Mouse (Mus musculus) ovary, adult 18-20 months (tissue): Measurements from ENCODE around the gene Zmynd8.

Experiments used
- DNase-seq: peaks from one replicate; pipeline ENCODE4 v3.0.0; 2022; ENCODE audit warnings: low spot score, mixed read lengths

Gene Zmynd8

GRCm38 (mm10) chr2:165879403-165880178, 19.2 kb downstream of the Zmynd8 start:
- no peak for DNase-seq

DNA sequence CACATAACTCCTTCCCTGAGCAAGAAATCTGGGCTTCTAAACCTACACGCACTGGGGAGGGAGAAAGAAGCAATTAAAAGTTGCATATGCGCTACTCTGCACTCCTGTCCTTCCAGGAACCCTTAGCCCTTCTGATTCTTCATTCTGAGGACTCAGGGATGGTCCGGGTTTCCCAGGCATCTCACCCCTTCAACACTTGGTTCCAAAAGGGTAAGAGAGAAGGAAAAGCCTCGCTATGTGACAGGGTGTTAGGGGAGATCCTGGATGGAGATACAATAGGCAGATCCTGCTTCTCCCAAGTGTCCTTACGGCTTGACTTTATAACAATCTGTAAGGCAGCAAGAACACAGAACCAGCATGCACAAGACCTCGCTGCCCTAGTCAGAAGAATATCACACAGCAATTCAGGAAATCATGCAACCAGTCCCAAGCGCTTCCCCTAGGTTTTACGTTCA, 19.9 kb downstream of the Zmynd8 start:
- no peak for DNase-seq

DNA sequence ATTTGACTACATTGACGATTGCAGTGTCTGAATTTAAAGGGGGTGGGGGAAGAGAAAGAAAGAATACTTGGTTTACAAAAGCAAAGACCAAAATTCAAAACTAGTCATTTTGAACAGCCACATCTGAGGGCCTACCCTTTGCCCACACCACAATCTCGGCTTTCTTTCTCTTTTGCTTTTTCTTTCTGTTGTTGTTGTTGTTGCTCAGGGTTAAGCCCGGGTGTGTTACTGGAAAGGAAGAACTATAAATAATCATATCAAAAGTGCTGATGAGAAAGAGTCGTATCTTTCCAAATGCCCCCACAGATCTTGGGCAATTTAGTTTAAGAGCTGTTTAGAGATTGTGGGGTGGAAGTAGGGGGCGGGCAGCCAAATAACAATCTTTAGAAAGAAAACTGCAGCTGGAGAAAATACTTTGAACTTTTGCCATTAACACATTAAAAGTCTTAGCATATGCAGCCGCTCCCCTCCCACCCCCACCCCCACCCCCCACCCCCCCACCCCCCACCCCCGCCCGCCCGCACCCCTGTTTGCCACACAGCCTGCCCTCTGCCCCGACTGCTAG, 20.7 kb downstream of the Zmynd8 start:
- no peak for DNase-seq

- DNase-seq: no peak
Observed at GRCm38 (mm10) chr2:165877180-165877579, 21.6 kb downstream of the Zmynd8 start.

- no peak for DNase-seq
Observed at GRCm38 (mm10) chr2:165876201-165876918, 22.5 kb downstream of the Zmynd8 start.

GRCm38 (mm10) chr2:165875406-165875955, 23.3 kb downstream of the Zmynd8 start:
- no peak for DNase-seq

DNA sequence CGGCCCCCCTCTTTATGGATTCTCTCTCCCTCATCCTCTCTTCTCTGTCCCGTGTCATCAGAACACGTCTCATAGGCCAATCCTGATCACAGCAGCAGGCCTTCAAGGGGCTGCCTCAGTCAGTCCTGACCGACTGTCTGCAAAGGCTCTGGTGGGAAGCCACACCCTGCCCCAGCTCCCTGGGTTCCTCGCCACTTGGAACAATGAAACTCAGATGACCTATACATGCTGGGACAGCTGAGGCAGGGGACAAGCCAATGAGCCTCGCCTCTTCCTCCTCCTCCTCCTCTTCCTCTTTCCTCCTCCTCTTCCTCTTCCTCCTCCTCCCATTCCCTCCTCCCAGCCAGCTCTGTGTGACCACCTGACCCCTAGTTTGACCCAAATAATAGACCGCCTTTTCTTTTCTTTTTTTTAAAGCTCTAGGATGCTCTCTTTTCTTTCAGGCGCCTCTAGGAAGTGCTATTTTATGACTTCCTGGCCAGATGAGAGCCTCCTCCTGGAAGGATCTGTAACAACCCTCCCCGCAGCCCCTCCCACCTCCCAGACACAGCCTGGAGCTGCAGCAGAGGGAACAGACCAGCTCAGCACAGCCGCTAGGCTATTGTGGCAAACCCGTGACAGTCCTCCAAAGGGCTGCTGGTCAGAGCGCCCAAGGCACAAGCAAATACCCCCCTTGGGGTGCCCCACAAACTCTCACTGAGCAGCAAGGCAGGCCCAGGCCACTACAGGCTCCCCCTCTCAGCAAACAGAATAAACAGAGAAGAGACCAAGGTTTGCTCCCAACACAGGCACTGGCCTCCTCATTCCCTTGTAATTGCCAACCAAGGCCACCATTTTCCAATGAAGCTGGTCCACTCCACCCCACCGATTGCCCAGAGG, 24.1 kb downstream of the Zmynd8 start:
- DNase-seq: peak; percentile 64

GRCm38 (mm10) chr2:165873777-165874176, 25.0 kb downstream of the Zmynd8 start:
- DNase-seq: no peak

DNA sequence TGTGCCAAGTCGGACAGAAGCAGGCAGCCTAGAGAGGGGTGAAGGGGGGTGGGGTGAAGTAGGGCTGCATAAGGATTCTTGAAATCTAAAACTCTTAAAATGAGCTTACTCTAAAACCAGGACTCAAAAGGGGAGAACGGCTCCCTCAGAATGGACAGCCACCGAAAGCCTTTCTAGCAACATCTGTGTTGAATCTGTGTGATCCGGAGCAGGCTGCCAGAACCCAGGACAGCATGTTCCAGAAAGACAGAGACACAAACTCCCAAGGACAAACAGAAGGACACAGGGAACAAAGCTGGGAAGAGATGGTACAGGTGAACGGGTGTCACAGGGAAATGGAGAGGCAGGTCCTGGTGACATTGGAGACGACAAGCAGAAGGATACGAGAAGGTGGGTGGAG, 25.6 kb downstream of the Zmynd8 start:
- DNase-seq: no peak

DNA sequence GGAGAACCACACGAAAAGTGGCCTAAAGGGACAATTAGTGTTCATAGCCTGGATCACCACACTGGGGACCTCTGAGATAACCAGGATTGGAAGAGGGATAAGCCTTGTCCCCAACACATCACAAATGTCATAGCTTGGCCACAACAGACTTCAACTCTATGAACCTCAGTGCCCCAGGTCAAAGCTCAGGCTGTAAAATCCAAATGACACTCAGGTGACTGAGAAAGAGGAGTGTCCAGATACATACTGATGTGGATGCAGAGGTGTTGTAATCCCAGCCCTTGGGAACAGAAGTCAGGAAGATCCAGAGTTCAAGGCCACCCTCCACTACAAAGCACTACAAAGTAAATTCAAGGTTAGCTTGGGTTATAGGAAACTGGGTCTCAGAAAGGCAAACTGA, 29.6 kb downstream of the Zmynd8 start:
- no peak for DNase-seq

DNA sequence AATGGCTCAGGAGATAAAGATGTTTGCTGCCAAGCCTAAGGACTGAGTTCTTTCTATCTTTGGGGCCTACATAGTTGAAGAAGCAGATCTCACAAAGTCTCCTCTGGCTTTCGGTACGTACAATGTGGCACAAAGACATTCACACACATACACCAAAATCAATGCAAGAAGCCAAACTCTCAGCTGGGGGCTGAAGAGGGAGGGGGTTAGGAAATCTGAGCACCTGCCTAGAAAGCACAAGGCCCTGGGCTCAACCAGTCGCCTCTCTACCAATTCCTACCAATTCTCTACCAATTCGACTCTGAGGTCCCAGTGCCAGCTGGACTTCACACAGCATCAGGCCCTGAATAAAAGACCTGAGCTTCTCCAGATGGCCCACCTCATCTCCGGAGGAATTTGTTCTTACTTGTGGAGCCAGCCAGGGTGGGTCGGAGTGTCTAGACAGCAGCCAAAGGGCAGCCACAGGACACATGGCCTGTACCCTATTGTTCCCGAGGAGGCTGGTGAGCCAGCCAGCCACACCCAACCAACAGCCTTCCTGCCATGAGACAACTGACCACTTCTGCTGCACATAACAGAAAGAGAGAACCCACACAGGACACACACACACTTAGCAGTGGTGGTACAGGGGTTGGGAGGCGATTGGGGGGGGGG, 30.2 kb downstream of the Zmynd8 start:
- no peak for DNase-seq

GRCm38 (mm10) chr2:165867549-165867948, 31.3 kb downstream of the Zmynd8 start:
- no peak for DNase-seq

- DNase-seq: no peak
Observed at GRCm38 (mm10) chr2:165866951-165867387, 31.8 kb downstream of the Zmynd8 start.

- peak; percentile 44 for DNase-seq
Observed at GRCm38 (mm10) chr2:165866412-165866811, 32.4 kb downstream of the Zmynd8 start.

- no peak for DNase-seq
Observed at GRCm38 (mm10) chr2:165864769-165865168, 34.0 kb downstream of the Zmynd8 start.

- no peak for DNase-seq
Observed at GRCm38 (mm10) chr2:165861683-165862594, 36.9 kb downstream of the Zmynd8 start.

- DNase-seq: no peak
Observed at GRCm38 (mm10) chr2:165860962-165861682, 37.7 kb downstream of the Zmynd8 start.

GRCm38 (mm10) chr2:165860447-165860846, 38.4 kb downstream of the Zmynd8 start:
- DNase-seq: no peak
